Mouse (Mus musculus) lung, embryonic 15.5 days (tissue): ENCODE data around the gene Olfr1474. TPM values are rescaled to one million over a fixed set of nuclear protein-coding genes. Genes with fewer than 3 reads are reported as not detected.
"Not testable (repeated sequence)": the region's sequence is repeated elsewhere in the genome, so short reads cannot be mapped to it uniquely, and the experiment has no call there.

Experiments used
- ATAC-seq: fragments of 200-750 bp; cut with Nextera tagmentation; 2 replicates; pipeline ENCODE4 v1.8.0; 2017; ENCODE audit warnings: moderate number of reproducible peaks, borderline replicate concordance; ENCODE audit not compliant: low FRiP score, low TSS enrichment; ENCODE audit errors: extremely low read depth
- H3K27ac ChIP-seq: fragments of 300-500 bp; sonication (generic); 2 replicates; pipeline ENCODE4 v1.5.1; 2015; ENCODE audit warnings: moderate library complexity, mild to moderate bottlenecking, inconsistent platforms
- H3K27me3 ChIP-seq: fragments of 300-500 bp; sonication (generic); 2 replicates; pipeline ENCODE4 v1.6.1; 2015; ENCODE audit warnings: inconsistent platforms
- H3K36me3 ChIP-seq: fragments of 300-500 bp; sonication (generic); 2 replicates; pipeline ENCODE4 v1.6.1; 2015; ENCODE audit warnings: inconsistent platforms
- H3K4me1 ChIP-seq: fragments of 300-500 bp; sonication (generic); 2 replicates; pipeline ENCODE4 v1.6.1; 2015; ENCODE audit warnings: inconsistent platforms
- H3K4me2 ChIP-seq: fragments of 300-500 bp; sonication (generic); 2 replicates; pipeline ENCODE4 v1.6.1; 2015; ENCODE audit warnings: inconsistent platforms, mild to moderate bottlenecking, moderate library complexity
- H3K4me3 ChIP-seq: fragments of 300-500 bp; sonication (generic); 2 replicates; pipeline ENCODE4 v1.5.1; 2015; ENCODE audit warnings: mild to moderate bottlenecking, inconsistent platforms
- H3K9ac ChIP-seq: fragments of 300-500 bp; sonication (generic); 2 replicates; pipeline ENCODE4 v1.6.1; 2015; ENCODE audit warnings: inconsistent platforms
- H3K9me3 ChIP-seq: fragments of 300-500 bp; sonication (generic); 2 replicates; pipeline ENCODE4 v1.6.1; 2016; ENCODE audit warnings: inconsistent platforms
- WGBS: fragments of 180-500 bp; shearing (Covaris S2); methylation state at CpG from one replicate; pipeline ENCODE4 v1.1.7; 2015; 5-methylcytosine and 5-hydroxymethylcytosine counted together
- polyA plus RNA-seq: library from polyadenylated mRNA; unstranded; fragments of >200 nt; fragmentation: Nextera tagmentation; extraction: Ambion mirVana; gene quantifications from 2 replicates; pipeline ENCODE4 v1.2.1, GENCODE M21; 2015

Gene Olfr1474
- not detected in 2 replicates for polyA plus RNA-seq

GRCm38 (mm10) chr19:13469265-13469664 is at the start of gene Olfr1474:
TSS of gene Olfr1474 (plus strand) at chr19:13469565.
- H3K4me3 ChIP-seq, H3K4me1 ChIP-seq, H3K9ac ChIP-seq, ATAC-seq, H3K27ac ChIP-seq, H3K36me3 ChIP-seq, H3K27me3 ChIP-seq, H3K4me2 ChIP-seq, H3K9me3 ChIP-seq: not testable (repeated sequence)
- WGBS, result 69% methylated on average over 4 of the region's 4 CpGs

GRCm38 (mm10) chr19:13443109-13443508 is 26.3 kb upstream of the Olfr1474 start, which contains the start of gene Olfr1471:
TSS of gene Olfr1471 (plus strand) at chr19:13443409.
- H3K4me2 ChIP-seq, H3K27me3 ChIP-seq, H3K4me1 ChIP-seq, H3K4me3 ChIP-seq, H3K27ac ChIP-seq, H3K9me3 ChIP-seq, H3K9ac ChIP-seq, H3K36me3 ChIP-seq, ATAC-seq: not testable (repeated sequence)
- 50% methylated on average over 2 of the region's 2 CpGs for WGBS

GRCm38 (mm10) chr19:13455986-13456385 is 13.4 kb upstream of the Olfr1474 start, which contains the start of gene Olfr1472:
TSS of gene Olfr1472 (minus strand) at chr19:13456086.
- H3K27ac ChIP-seq, result no peak within 1 kb of the TSS
- no peak within 1 kb of the TSS for H3K9ac ChIP-seq
- no peaks in the 10 kb centered on the region for H3K27me3 ChIP-seq
- H3K4me2 ChIP-seq, result no peak within 1 kb of the TSS
- no peak within 1 kb of the TSS for H3K4me3 ChIP-seq
- H3K36me3 ChIP-seq, result no peaks in the 10 kb centered on the region
- H3K9me3 ChIP-seq, result no peaks in the 10 kb centered on the region
- H3K4me1 ChIP-seq, result no peaks in the 10 kb centered on the region
- no peak for ATAC-seq
- 76% methylated on average over 1 of the region's 1 CpGs for WGBS

GRCm38 (mm10) chr19:13480096-13480495 is 10.7 kb downstream of the Olfr1474 start, which contains the start of gene Olfr1475:
TSS of gene Olfr1475 (minus strand) at chr19:13480196.
- Histone ChIP-seq H3K9ac (no peak within 1 kb of the TSS), H3K27ac (no peak within 1 kb of the TSS), H3K4me2 (no peak within 1 kb of the TSS), H3K9me3 (no peaks in the 10 kb centered on the region), H3K27me3 (no peaks in the 10 kb centered on the region), H3K4me3 (no peak within 1 kb of the TSS), H3K4me1 (no peaks in the 10 kb centered on the region), H3K36me3 (no peaks in the 10 kb centered on the region)
- ATAC-seq, result no peak

- WGBS, result 63% methylated on average over 3 of the region's 3 CpGs
- no peaks in the 10 kb centered on the region for H3K36me3 ChIP-seq
Measured at GRCm38 (mm10) chr19:13500246-13500645, 30.9 kb downstream of the Olfr1474 start, which contains the start of gene Olfr1477. TSS of gene Olfr1477 (plus strand) at chr19:13500546.

More at GRCm38 (mm10) chr19:13500246-13500645, 30.9 kb downstream of the Olfr1474 start, which contains the start of gene Olfr1477:
- no peak for ATAC-seq
- H3K4me2 ChIP-seq, result no peak within 1 kb of the TSS
- no peak within 1 kb of the TSS for H3K27ac ChIP-seq
- H3K4me3 ChIP-seq, result no peak within 1 kb of the TSS
- no peaks in the 10 kb centered on the region for H3K9me3 ChIP-seq
- no peaks in the 10 kb centered on the region for H3K4me1 ChIP-seq
- no peak within 1 kb of the TSS for H3K9ac ChIP-seq
- H3K27me3 ChIP-seq, result no peaks in the 10 kb centered on the region

Other genes starting within 250 kb of the Olfr1474 start
- gene Olfr1463, start 238.2 kb upstream of the Olfr1474 start, polyA plus RNA-seq, result not detected in 2 replicates
- not detected in 2 replicates for gene Olfr1465, start 154.0 kb upstream of the Olfr1474 start, polyA plus RNA-seq
- gene Olfr1466, start 130.7 kb upstream of the Olfr1474 start, polyA plus RNA-seq, result not detected in 2 replicates
- not detected in 2 replicates for gene Olfr1467, start 107.3 kb upstream of the Olfr1474 start, polyA plus RNA-seq
- not detected in 2 replicates for gene Olfr1469, start 61.7 kb upstream of the Olfr1474 start, polyA plus RNA-seq
- gene Olfr1471, start 26.2 kb upstream of the Olfr1474 start, polyA plus RNA-seq, result not detected in 2 replicates
- not detected in 2 replicates for gene Olfr1472, start 13.5 kb upstream of the Olfr1474 start, polyA plus RNA-seq
- gene Olfr1475, start 10.6 kb downstream of the Olfr1474 start, polyA plus RNA-seq, result not detected in 2 replicates
- not detected in 2 replicates for gene Olfr1477, start 31.0 kb downstream of the Olfr1474 start, polyA plus RNA-seq
- not detected in 2 replicates for gene Olfr1480, start 58.3 kb downstream of the Olfr1474 start, polyA plus RNA-seq
- gene Olfr1484, start 113.9 kb downstream of the Olfr1474 start, polyA plus RNA-seq, result not detected in 2 replicates
- gene Olfr1487, start 147.8 kb downstream of the Olfr1474 start, polyA plus RNA-seq, result not detected in 2 replicates
- not detected in 2 replicates for gene Olfr1489, start 162.1 kb downstream of the Olfr1474 start, polyA plus RNA-seq
- gene Olfr1490, start 181.5 kb downstream of the Olfr1474 start, polyA plus RNA-seq, result not detected in 2 replicates
- not detected in 2 replicates for gene Olfr1491, start 227.7 kb downstream of the Olfr1474 start, polyA plus RNA-seq